Mouse (Mus musculus) midbrain, embryonic 12.5 days (tissue): ENCODE data around the gene Zfp609. TPM values are rescaled to one million over a fixed set of nuclear protein-coding genes. Genes with fewer than 3 reads are reported as not detected.
"Not testable (repeated sequence)": the region's sequence is repeated elsewhere in the genome, so short reads cannot be mapped to it uniquely, and the experiment has no call there.

Experiments used
- ATAC-seq: fragments of 200-750 bp; cut with Nextera tagmentation; 2 replicates; pipeline ENCODE4 v1.8.0; 2017; ENCODE audit warnings: low read depth, moderate TSS enrichment, moderate library complexity; ENCODE audit not compliant: low FRiP score
- H3K27ac ChIP-seq: fragments of 300-500 bp; sonication (generic); replicated peaks from 2 replicates; pipeline ENCODE4 v1.5.1; 2016; ENCODE audit warnings: mild to moderate bottlenecking
- H3K27me3 ChIP-seq: fragments of 300-500 bp; sonication (generic); 2 replicates; pipeline ENCODE4 v1.6.1; 2016; ENCODE audit warnings: mild to moderate bottlenecking
- H3K36me3 ChIP-seq: fragments of 300-500 bp; sonication (generic); 2 replicates; pipeline ENCODE4 v1.6.1; 2016
- H3K4me1 ChIP-seq: fragments of 300-500 bp; sonication (generic); 2 replicates; pipeline ENCODE4 v1.6.1; 2016
- H3K4me2 ChIP-seq: fragments of 300-500 bp; sonication (generic); replicated peaks from 2 replicates; pipeline ENCODE4 v1.6.1; 2016; ENCODE audit warnings: mild to moderate bottlenecking, moderate library complexity
- H3K4me3 ChIP-seq: fragments of 300-500 bp; sonication (generic); 2 replicates; pipeline ENCODE4 v1.5.1; 2016; ENCODE audit warnings: mild to moderate bottlenecking
- H3K9ac ChIP-seq: fragments of 300-500 bp; sonication (generic); replicated peaks from 2 replicates; pipeline ENCODE4 v1.6.1; 2016; ENCODE audit warnings: mild to moderate bottlenecking, moderate library complexity
- H3K9me3 ChIP-seq: fragments of 300-500 bp; sonication (generic); 2 replicates; pipeline ENCODE4 v1.6.1; 2016; ENCODE audit warnings: mild to moderate bottlenecking
- WGBS: fragments of 180-500 bp; shearing (Covaris S2); methylation state at CpG from one replicate; pipeline ENCODE4 v1.1.7; 2016; 5-methylcytosine and 5-hydroxymethylcytosine counted together
- polyA plus RNA-seq: library from polyadenylated mRNA; unstranded; fragments of >200 nt; fragmentation: Nextera tagmentation; extraction: Ambion mirVana; gene quantifications from 2 replicates; pipeline ENCODE4 v1.2.1, GENCODE M21; 2016

Gene Zfp609
- polyA plus RNA-seq, 1 experiment from 2014 or later = 12.0 TPM

- Histone ChIP-seq H3K4me1 (no peaks in the 10 kb centered on the region), H3K27me3 (no peaks in the 10 kb centered on the region), H3K36me3 (no peaks in the 10 kb centered on the region), H3K4me2 (no peak overlapping the region), H3K9me3 (no peaks in the 10 kb centered on the region), H3K9ac (no peak overlapping the region), H3K27ac (no peak overlapping the region), H3K4me3 (no peak overlapping the region)
- 58% methylated on average over 5 of the region's 5 CpGs for WGBS
- no peak for ATAC-seq
Observed at GRCm38 (mm10) chr9:65661029-65661428, 166.3 kb downstream of the Zfp609 start.

- WGBS = 77% methylated on average over 3 of the region's 3 CpGs
- H3K9me3 ChIP-seq = no peaks in the 10 kb centered on the region
- H3K4me3 ChIP-seq = no peak overlapping the region
- no peaks in the 10 kb centered on the region for H3K36me3 ChIP-seq
- no peak overlapping the region for H3K4me2 ChIP-seq
- H3K27me3 ChIP-seq = no peaks in the 10 kb centered on the region
- no peaks in the 10 kb centered on the region for H3K4me1 ChIP-seq
- no peak overlapping the region for H3K27ac ChIP-seq
- ATAC-seq = no peak
- no peak overlapping the region for H3K9ac ChIP-seq
Observed at GRCm38 (mm10) chr9:65657218-65657617, 170.1 kb downstream of the Zfp609 start.

DNA sequence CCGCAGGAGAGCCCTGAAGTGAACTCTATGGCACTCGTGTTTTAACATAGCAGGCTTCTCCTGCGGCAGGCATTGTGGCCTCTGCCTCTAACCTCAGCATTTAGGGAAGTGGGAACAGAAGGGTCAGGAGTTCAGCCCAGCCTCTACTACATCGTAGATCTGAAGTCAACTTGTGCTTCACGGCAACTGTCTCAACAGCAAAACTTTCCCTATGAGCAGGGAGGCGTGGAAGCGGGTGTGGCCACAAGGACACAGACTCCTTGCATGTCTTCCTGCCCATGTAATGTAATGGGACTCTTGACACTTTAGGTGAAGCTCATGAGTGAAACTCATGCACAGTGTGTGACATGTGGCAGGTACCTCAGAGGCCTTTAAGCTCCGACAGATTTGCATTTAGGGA lies 171.8 kb downstream of the Zfp609 start:
- Histone ChIP-seq H3K9ac (no peak overlapping the region), H3K4me1 (no peaks in the 10 kb centered on the region), H3K27ac (no peak overlapping the region), H3K36me3 (no peaks in the 10 kb centered on the region), H3K4me2 (no peak overlapping the region), H3K27me3 (no peaks in the 10 kb centered on the region), H3K9me3 (no peaks in the 10 kb centered on the region), H3K4me3 (no peak overlapping the region)
- no peak for ATAC-seq
- 89% methylated on average over 8 of the region's 8 CpGs for WGBS

- ATAC-seq = no peak
- Histone ChIP-seq H3K9ac (no peak overlapping the region), H3K27me3 (no peaks in the 10 kb centered on the region), H3K27ac (no peak overlapping the region), H3K4me2 (no peak overlapping the region), H3K4me1 (no peaks in the 10 kb centered on the region), H3K36me3 (no peaks in the 10 kb centered on the region), H3K9me3 (no peaks in the 10 kb centered on the region), H3K4me3 (no peak overlapping the region)
- WGBS = 88% methylated on average over 3 of the region's 3 CpGs
Observed at GRCm38 (mm10) chr9:65654700-65655237, 172.6 kb downstream of the Zfp609 start.

DNA sequence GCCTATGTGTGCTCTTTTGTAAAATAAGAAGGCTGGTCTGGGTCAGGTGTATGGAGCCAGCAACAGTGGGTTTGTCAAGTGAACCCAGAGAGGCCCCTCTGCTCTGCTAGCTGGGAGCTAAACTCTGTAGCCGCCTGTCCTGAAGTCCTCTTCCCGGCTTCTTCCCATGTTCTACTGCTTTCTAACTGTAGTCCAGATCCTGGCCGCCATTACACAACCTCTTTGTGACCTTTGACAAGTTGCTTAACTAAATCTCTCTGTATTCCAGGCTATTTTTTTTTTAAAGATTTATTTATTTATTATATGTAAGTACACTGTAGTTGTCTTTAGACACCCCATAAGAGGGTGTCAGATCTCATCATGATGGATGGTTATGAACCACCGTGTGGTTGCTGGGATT lies 173.6 kb downstream of the Zfp609 start:
- H3K4me3 ChIP-seq = no peak overlapping the region
- H3K4me2 ChIP-seq = no peak overlapping the region
- H3K4me1 ChIP-seq = no peaks in the 10 kb centered on the region
- no peak for ATAC-seq
- no peaks in the 10 kb centered on the region for H3K9me3 ChIP-seq
- WGBS = 92% methylated on average over 4 of the region's 4 CpGs
- no peak overlapping the region for H3K27ac ChIP-seq
- H3K27me3 ChIP-seq = no peaks in the 10 kb centered on the region
- H3K9ac ChIP-seq = no peak overlapping the region
- no peaks in the 10 kb centered on the region for H3K36me3 ChIP-seq

- not testable (repeated sequence) for H3K9ac ChIP-seq, H3K27me3 ChIP-seq, H3K4me2 ChIP-seq, H3K4me1 ChIP-seq, H3K36me3 ChIP-seq, ATAC-seq, H3K4me3 ChIP-seq, H3K27ac ChIP-seq, H3K9me3 ChIP-seq
- 100% methylated on average over 1 of the region's 1 CpGs for WGBS
Observed at GRCm38 (mm10) chr9:65651957-65652356, 175.4 kb downstream of the Zfp609 start.

DNA sequence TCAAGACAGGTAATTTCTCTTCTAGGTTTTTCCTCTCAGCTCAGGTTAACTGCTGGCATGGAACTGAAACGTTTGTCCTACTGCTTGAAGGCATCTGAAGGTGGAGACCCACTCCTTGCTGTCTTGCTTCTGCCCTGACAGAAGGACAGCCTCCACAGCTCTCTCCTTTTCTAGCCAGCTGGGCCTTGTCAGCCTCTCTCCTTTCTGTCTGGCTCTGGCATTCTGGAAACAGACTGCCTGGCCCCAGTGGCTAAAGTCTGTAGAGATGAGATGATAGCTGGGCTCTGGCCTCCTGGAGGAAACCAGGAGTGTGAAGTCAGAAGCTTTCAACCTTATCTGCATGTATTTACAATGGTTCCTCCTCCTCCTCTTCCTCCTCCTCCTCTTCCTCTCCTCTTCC lies 177.4 kb downstream of the Zfp609 start:
- H3K27ac ChIP-seq = no peak overlapping the region
- no peak overlapping the region for H3K4me2 ChIP-seq
- H3K27me3 ChIP-seq = no peaks in the 10 kb centered on the region
- WGBS = 70% methylated on average over 1 of the region's 1 CpGs
- H3K4me3 ChIP-seq = no peak overlapping the region
- 0 out of 2 replicates have a peak overlapping the region, but pooled peaks have one; percentile 0 for H3K9ac ChIP-seq
- no peaks in the 10 kb centered on the region for H3K9me3 ChIP-seq
- H3K4me1 ChIP-seq = no peaks in the 10 kb centered on the region
- no peak for ATAC-seq
- H3K36me3 ChIP-seq = no peaks in the 10 kb centered on the region

DNA sequence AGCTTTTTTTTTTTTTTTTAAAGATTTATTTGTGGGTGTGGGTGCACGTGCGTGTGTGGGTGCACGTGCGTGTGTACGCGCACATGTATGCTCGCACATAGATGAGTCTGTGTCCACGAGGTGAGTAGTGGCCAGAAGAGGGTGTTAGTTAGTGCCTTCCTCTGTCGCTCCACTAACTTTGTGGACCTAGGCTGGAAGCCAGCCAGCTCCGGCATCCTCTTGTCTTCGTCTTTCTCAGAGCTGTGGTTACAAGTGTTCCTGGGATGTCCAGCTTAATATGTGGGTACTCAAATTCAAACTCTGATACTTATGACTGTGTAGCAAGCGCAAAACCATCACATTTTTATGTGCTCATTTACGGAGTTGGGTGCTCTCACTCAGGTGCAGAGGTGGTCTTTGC lies 178.6 kb downstream of the Zfp609 start:
- H3K9me3 ChIP-seq = no peaks in the 10 kb centered on the region
- no peak overlapping the region for H3K4me3 ChIP-seq
- no peaks in the 10 kb centered on the region for H3K4me1 ChIP-seq
- H3K36me3 ChIP-seq = no peaks in the 10 kb centered on the region
- H3K4me2 ChIP-seq = no peak overlapping the region
- no peak overlapping the region for H3K27ac ChIP-seq
- no peak for ATAC-seq
- no peak overlapping the region for H3K9ac ChIP-seq
- 94% methylated on average over 13 of the region's 13 CpGs for WGBS
- H3K27me3 ChIP-seq = no peaks in the 10 kb centered on the region

GRCm38 (mm10) chr9:65646782-65647181 lies 180.6 kb downstream of the Zfp609 start:
- ATAC-seq = no peak
- WGBS = 94% methylated on average over 2 of the region's 2 CpGs
- Histone ChIP-seq H3K27me3 (no peaks in the 10 kb centered on the region), H3K36me3 (no peaks in the 10 kb centered on the region), H3K9ac (no peak overlapping the region), H3K4me3 (no peak overlapping the region), H3K9me3 (no peaks in the 10 kb centered on the region), H3K27ac (no peak overlapping the region), H3K4me1 (peaks cover 1% of the 10 kb centered on the region; the same call in 1 of the 2 replicates), H3K4me2 (no peak overlapping the region)

DNA sequence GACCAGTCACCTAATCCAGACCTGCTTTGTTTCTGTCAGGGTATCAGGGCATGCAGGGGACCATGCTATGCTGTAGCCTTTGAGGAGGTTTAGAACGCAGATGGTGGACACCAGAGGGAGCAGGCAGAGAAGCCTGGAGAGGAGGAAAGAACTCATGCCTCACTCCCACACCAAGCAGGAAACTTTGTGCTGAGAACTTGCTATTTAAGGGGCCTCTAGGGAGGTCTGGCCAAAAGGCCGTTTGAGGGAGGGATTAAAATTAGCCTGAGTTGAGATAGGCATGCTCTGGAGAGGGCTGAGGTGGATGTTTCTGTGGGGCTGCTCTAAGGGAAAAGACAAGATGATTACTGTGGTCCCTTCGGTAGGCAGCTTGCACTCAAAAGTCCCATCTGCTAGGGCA lies 181.4 kb downstream of the Zfp609 start:
- WGBS = 60% methylated on average over 3 of the region's 3 CpGs
- Histone ChIP-seq H3K4me3 (no peak overlapping the region), H3K36me3 (no peaks in the 10 kb centered on the region), H3K9me3 (no peaks in the 10 kb centered on the region), H3K4me1 (peaks cover 7% of the 10 kb centered on the region), H3K4me2 (no peak overlapping the region), H3K9ac (no peak overlapping the region), H3K27me3 (no peaks in the 10 kb centered on the region), H3K27ac (no peak overlapping the region)
- no peak for ATAC-seq

GRCm38 (mm10) chr9:65644960-65645359 lies 182.4 kb downstream of the Zfp609 start:
- no peaks in the 10 kb centered on the region for H3K9me3 ChIP-seq
- no peak overlapping the region for H3K4me2 ChIP-seq
- no peak overlapping the region for H3K4me3 ChIP-seq
- no peaks in the 10 kb centered on the region for H3K36me3 ChIP-seq
- no peak for ATAC-seq
- H3K27ac ChIP-seq = no peak overlapping the region
- H3K9ac ChIP-seq = no peak overlapping the region
- peaks cover 12% of the 10 kb centered on the region for H3K4me1 ChIP-seq
- 92% methylated on average over 4 of the region's 4 CpGs for WGBS
- peaks cover 8% of the 10 kb centered on the region for H3K27me3 ChIP-seq

DNA sequence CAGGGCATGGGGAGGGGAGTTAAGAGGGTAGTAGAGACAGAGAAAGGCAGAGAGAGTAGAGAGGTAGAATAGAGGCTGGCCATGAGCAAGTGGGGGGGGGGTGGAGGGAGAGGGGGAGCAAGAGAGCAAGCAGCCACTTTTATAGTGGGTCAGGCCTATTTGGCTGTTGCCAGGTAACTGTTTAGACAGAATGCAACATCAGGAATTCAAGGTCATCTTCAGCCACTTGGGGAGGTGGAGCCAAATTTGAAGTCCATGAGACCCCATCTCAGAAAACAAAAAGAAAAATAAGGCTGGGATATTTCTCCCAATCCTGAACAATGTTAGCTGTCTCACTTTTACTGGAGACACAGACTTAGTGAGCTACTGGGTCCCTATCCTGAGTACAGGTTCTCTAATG lies 184.8 kb downstream of the Zfp609 start:
- ATAC-seq = no peak
- no peaks in the 10 kb centered on the region for H3K36me3 ChIP-seq
- H3K4me2 ChIP-seq = no peak overlapping the region

More for the DNA sequence above, 184.8 kb downstream of the Zfp609 start:
- Histone ChIP-seq H3K9me3 (no peaks in the 10 kb centered on the region), H3K27ac (no peak overlapping the region), H3K4me1 (peaks cover 12% of the 10 kb centered on the region), H3K4me3 (no peak overlapping the region), H3K9ac (no peak overlapping the region), H3K27me3 (peaks cover 20% of the 10 kb centered on the region)
